Mouse (Mus musculus) ES-E14 (cell line): ENCODE measurements around the gene Ldlrad3. TPM values are rescaled to one million over a fixed set of nuclear protein-coding genes. Genes with fewer than 3 reads are reported as not detected.

ENCODE experiments used
- DNase-seq: peaks from one replicate; pipeline ENCODE4 v3.0.0-alpha.2; 2013; ENCODE audit warnings: low read depth, low spot score
- H3K27ac ChIP-seq: 2 replicates; pipeline ENCODE4 v1.5.1; 2012; ENCODE audit warnings: low read depth, mild to moderate bottlenecking, low read length, moderate library complexity, mixed read lengths; ENCODE audit not compliant: poor library complexity, insufficient read depth, severe bottlenecking
- H3K36me3 ChIP-seq: 2 replicates; pipeline ENCODE4 v1.6.1; 2012; ENCODE audit warnings: mild to moderate bottlenecking, low read length, moderate library complexity, mixed read lengths; ENCODE audit not compliant: control insufficient read depth, poor library complexity, insufficient read depth, severe bottlenecking
- H3K4me1 ChIP-seq, 2 experiments: fragments of 150-350 bp in 1 of 2; sonication (generic) in 1 of 2; 2 replicates each; pipeline ENCODE4 v1.6.1; 2012; ENCODE audit warnings: low read length in 2 of 2, mild to moderate bottlenecking in 1 of 2, mixed read lengths in 1 of 2; ENCODE audit not compliant: control insufficient read depth in 2 of 2, insufficient read depth in 2 of 2, poor library complexity in 1 of 2
- H3K4me3 ChIP-seq, 2 experiments: fragments of 150-350 bp in 1 of 2; sonication (generic) in 1 of 2; 2 replicates each; pipeline ENCODE4 v1.5.1; 2012; ENCODE audit warnings: low read length in 2 of 2, low read depth in 1 of 2, mild to moderate bottlenecking in 1 of 2, mixed read lengths in 1 of 2; ENCODE audit not compliant: insufficient read depth in 1 of 2, poor library complexity in 1 of 2, severe bottlenecking in 1 of 2
- H3K9ac ChIP-seq: 2 replicates; pipeline ENCODE4 v1.6.1; 2012; ENCODE audit warnings: low read depth, mild to moderate bottlenecking, low read length, mixed read lengths; ENCODE audit not compliant: poor library complexity, insufficient read depth, severe bottlenecking
- H3K9me3 ChIP-seq: fragments of 150-350 bp; sonication (generic); 2 replicates; pipeline ENCODE4 v1.6.1; 2012; ENCODE audit warnings: low read depth, mild to moderate bottlenecking, low read length; ENCODE audit not compliant: control insufficient read depth, insufficient read depth
- CHD2 ChIP-seq: IDR thresholded peaks from 2 replicates; pipeline ENCODE4 v1.6.1; 2014; ENCODE audit warnings: mild to moderate bottlenecking, low read depth, low read length, inconsistent platforms
- HCFC1 ChIP-seq: IDR thresholded peaks from 2 replicates; pipeline ENCODE4 v1.6.1; 2012; ENCODE audit warnings: low read length, inconsistent platforms, borderline replicate concordance; ENCODE audit not compliant: insufficient read depth
- MAFK ChIP-seq: IDR thresholded peaks from 2 replicates; pipeline ENCODE4 v1.6.1; 2014; ENCODE audit warnings: mild to moderate bottlenecking, low read depth, low read length, inconsistent platforms; ENCODE audit not compliant: insufficient read depth
- ZC3H11A ChIP-seq: IDR thresholded peaks from 2 replicates; pipeline ENCODE4 v1.6.1; 2012; ENCODE audit warnings: low read depth, mild to moderate bottlenecking, inconsistent platforms, low read length, borderline replicate concordance
- ZNF384 ChIP-seq: IDR thresholded peaks from 2 replicates; pipeline ENCODE4 v1.6.1; 2012; ENCODE audit warnings: low read depth, low read length, inconsistent platforms
- in situ Hi-C, 2 experiments: fragments of 600-800 bp; cut with MboI; formaldehyde crosslinking; loops; one replicate each; pipeline ENCODE4 v1.15.1; 2025; ENCODE audit warnings: low sequenced_read_pairs in 2 of 2, inconsistent platforms in 1 of 2; ENCODE audit not compliant: unreplicated experiment in 2 of 2
- total RNA-seq: library from RNA; depleted of rRNA; stranded (reverse); fragments of 300-350 nt; gene quantifications from 2 replicates; pipeline ENCODE4 v1.2.3, GENCODE M21; 2012

Gene Ldlrad3
- total RNA-seq, 1 experiment, result 27.1 TPM

DNA sequence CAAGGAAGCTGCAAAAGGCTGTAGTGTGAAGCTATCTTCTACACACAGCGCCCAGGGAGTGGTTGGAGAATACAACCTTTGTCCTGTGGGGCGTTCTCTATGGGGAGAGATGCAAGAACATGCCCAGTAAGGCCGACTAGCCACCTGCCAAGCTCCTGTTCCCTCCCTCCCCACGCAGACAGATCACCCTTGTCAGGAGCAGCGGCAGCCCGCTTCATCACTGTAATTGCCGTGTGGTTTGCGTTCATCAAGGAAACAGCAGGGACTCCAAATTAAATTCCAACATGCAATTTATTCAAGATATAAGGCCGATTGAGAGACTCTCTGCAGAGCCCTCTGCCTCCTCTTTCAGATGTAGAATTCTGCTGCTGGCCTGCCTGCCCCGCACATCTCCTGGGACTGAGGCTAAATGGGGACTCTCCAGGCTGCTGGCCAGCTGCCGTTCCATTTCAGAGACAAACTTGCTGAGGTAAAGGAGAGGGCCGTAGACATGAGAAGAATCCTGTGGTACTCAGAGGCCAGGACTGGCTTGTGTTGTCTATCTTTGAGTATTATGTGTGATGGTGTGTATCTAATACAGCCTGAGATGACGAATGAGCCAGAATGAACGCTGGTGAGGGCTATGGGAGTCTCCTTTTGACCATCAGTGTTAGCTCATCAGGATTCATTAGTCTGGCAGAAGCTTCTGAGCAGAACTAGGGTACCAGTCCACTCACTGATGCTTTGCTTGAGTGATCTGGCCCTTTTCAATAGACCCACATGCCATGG, 253.8 kb downstream of the Ldlrad3 start:
- in situ Hi-C loops, result no loop called here
- H3K36me3 ChIP-seq, result no peaks in the 10 kb centered on the region
- TF ChIP-seq ZC3H11A, result no peak
- TF ChIP-seq CHD2, result no peak
- no peak for TF ChIP-seq HCFC1
- no peak for TF ChIP-seq MAFK
- TF ChIP-seq ZNF384, result no peak
- no peak overlapping the region for H3K4me3 ChIP-seq
- no peaks in the 10 kb centered on the region for H3K9me3 ChIP-seq
- H3K4me1 ChIP-seq, result no peaks in the 10 kb centered on the region
- H3K9ac ChIP-seq, result no peak overlapping the region
- no peak overlapping the region for H3K27ac ChIP-seq
- no peak for DNase-seq

DNA sequence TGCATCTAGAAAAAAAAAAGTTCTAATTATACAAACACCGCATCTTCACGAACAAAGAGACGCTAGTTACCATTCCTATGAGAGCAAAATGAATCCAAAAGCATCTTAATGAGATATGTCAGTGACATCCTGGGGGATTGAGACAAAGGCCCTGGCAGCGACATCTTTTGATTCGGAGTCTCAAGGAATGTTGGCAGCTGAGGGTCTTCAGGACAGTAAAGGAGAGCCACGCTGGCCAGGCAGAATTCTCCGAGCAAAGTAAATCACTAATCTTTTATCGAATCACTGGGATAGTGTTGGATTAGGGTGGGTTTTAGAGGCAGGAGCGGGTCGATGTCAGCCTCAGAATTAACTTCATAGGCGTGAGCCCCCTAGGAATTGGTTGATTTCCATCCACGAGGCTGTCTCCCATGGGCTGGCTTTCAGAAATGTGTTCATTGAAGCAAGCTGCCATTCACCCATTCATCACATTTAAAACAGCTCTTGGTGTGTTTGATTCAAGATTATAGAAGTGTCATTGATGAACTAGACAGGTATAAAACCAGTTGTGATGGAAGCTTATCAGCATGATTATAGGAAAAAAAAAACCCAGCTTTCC, 260.5 kb downstream of the Ldlrad3 start:
- H3K36me3 ChIP-seq, result no peaks in the 10 kb centered on the region
- no peaks in the 10 kb centered on the region for H3K4me1 ChIP-seq
- in situ Hi-C loops, result no loop called here
- no peak for TF ChIP-seq CHD2
- TF ChIP-seq MAFK, result no peak
- no peak for TF ChIP-seq HCFC1
- no peak for TF ChIP-seq ZC3H11A
- no peak for TF ChIP-seq ZNF384
- H3K9me3 ChIP-seq, result no peaks in the 10 kb centered on the region
- no peak overlapping the region for H3K27ac ChIP-seq
- no peak overlapping the region for H3K4me3 ChIP-seq
- DNase-seq, result no peak
- H3K9ac ChIP-seq, result no peak overlapping the region

DNA sequence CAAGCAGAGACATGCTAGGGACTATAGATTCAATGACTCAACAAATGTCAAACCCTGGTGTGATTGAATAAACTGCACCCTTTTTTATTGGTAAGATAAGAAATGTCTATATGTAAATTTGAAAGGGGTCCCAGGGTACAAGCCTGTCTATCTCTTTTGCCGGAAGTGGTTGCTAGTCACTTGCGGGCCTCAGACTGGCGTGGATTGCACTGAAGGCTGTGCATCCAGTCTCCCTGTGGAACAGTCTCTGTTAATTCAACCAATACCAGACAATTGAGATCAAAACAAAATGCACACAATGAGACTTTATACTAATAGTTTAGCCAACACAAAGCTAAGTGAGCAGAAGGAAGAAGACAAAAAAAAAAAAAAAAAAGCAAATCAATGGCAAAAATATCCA, 261.0 kb downstream of the Ldlrad3 start:
- in situ Hi-C loops, result no loop called here
- DNase-seq, result no peak
- no peak overlapping the region for H3K9ac ChIP-seq
- H3K27ac ChIP-seq, result no peak overlapping the region
- H3K9me3 ChIP-seq, result no peaks in the 10 kb centered on the region
- no peak for TF ChIP-seq CHD2
- no peak for TF ChIP-seq MAFK
- TF ChIP-seq ZNF384, result no peak
- TF ChIP-seq ZC3H11A, result no peak
- TF ChIP-seq HCFC1, result no peak
- no peaks in the 10 kb centered on the region for H3K36me3 ChIP-seq
- H3K4me1 ChIP-seq, result no peaks in the 10 kb centered on the region
- H3K4me3 ChIP-seq, result no peak overlapping the region

DNA sequence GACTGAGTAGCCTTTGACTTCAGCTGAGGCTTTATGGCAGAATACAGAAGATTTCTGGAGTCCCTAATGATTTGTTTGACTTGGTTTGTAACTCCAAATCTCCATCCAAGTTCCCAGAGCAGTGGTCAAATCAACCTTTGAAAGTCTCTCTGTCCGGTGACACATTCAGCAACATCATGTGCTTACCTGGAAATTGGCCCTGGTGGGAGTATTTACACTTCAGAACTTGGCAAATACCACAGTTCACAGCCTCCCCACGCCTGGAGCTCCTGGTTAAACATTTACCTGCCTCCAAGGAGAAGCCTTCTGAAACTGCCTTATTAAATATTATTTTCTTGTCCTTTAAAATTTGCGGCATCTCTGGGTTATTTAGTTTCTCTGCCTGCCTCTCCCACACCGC, 263.0 kb downstream of the Ldlrad3 start:
- no peak for DNase-seq
- in situ Hi-C loops, result loop anchor here in 1 of 2 experiments (25.0 kb wide), 1 partner anchor 539 kb away; the partner anchor contains the start of gene Fjx1
- TF ChIP-seq ZC3H11A, result no peak
- TF ChIP-seq MAFK, result no peak
- TF ChIP-seq CHD2, result no peak
- TF ChIP-seq HCFC1, result no peak
- no peak for TF ChIP-seq ZNF384

More for the DNA sequence above, 263.0 kb downstream of the Ldlrad3 start:
- Histone ChIP-seq H3K36me3 (no peaks in the 10 kb centered on the region), H3K9me3 (no peaks in the 10 kb centered on the region), H3K4me3 (no peak overlapping the region), H3K27ac (no peak overlapping the region), H3K9ac (no peak overlapping the region), H3K4me1 (no peaks in the 10 kb centered on the region)
